Mouse (Mus musculus) hindbrain, postnatal 0 days (tissue): ENCODE measurements at regions not wholly inside any gene's neighbourhood (a gene's known extent, or its start where the extent isn't known, plus 50 kb on each side); places are given as distances from the start of the nearest gene placed in this dataset.

Experiments used
- ATAC-seq: fragments of 200-750 bp; cut with Nextera tagmentation; 2 replicates; pipeline ENCODE4 v1.8.0; 2017; ENCODE audit warnings: mild to moderate bottlenecking, moderate TSS enrichment, moderate library complexity
- DNase-seq: peaks from one replicate; pipeline ENCODE4 v3.0.0-alpha.2; 2015; ENCODE audit warnings: low spot score
- H3K27ac ChIP-seq: fragments of 300-500 bp; sonication (generic); 2 replicates; pipeline ENCODE4 v1.5.1; 2014; ENCODE audit warnings: mild to moderate bottlenecking
- H3K27me3 ChIP-seq: fragments of 300-500 bp; sonication (generic); 2 replicates; pipeline ENCODE4 v1.6.1; 2014; ENCODE audit warnings: low read length, mixed read lengths; ENCODE audit not compliant: insufficient read depth
- H3K36me3 ChIP-seq: fragments of 300-500 bp; sonication (generic); 2 replicates; pipeline ENCODE4 v1.6.1; 2014; ENCODE audit warnings: low read length, mixed read lengths; ENCODE audit not compliant: insufficient read depth
- H3K4me1 ChIP-seq: fragments of 300-500 bp; sonication (generic); 2 replicates; pipeline ENCODE4 v1.6.1; 2014; ENCODE audit warnings: antibody characterized with exemption, low read length, mixed read lengths; ENCODE audit not compliant: insufficient read depth
- H3K4me2 ChIP-seq: fragments of 300-500 bp; sonication (generic); 2 replicates; pipeline ENCODE4 v1.6.1; 2014; ENCODE audit warnings: low read depth, mild to moderate bottlenecking, low read length, moderate library complexity, mixed read lengths
- H3K4me3 ChIP-seq: fragments of 300-500 bp; sonication (generic); 2 replicates; pipeline ENCODE4 v1.5.1; 2014; ENCODE audit warnings: low read length
- H3K9ac ChIP-seq: fragments of 300-500 bp; sonication (generic); replicated peaks from 2 replicates; pipeline ENCODE4 v1.6.1; 2014; ENCODE audit warnings: mild to moderate bottlenecking, low read length, moderate library complexity, mixed read lengths
- H3K9me3 ChIP-seq: fragments of 300-500 bp; sonication (generic); 2 replicates; pipeline ENCODE4 v1.6.1; 2016; ENCODE audit warnings: low read length, mixed read lengths
- CTCF ChIP-seq: IDR thresholded peaks from 2 replicates; pipeline ENCODE4 v1.5.1; 2016; ENCODE audit warnings: antibody characterized with exemption, control low read depth, low read depth
- WGBS: fragments of 180-500 bp; shearing (Covaris S2); extraction: QIAGEN DNeasy Blood & Tissue Kit; methylation state at CpG from one replicate; pipeline ENCODE4 v1.1.7; 2014; 5-methylcytosine and 5-hydroxymethylcytosine counted together

GRCm38 (mm10) chr3:149464603-149465002 is 474.2 kb upstream of the Adgrl2 start:
- TF ChIP-seq CTCF = no peak
- H3K4me1 ChIP-seq = no peaks in the 10 kb centered on the region
- H3K27me3 ChIP-seq = no peaks in the 10 kb centered on the region
- no peak overlapping the region for H3K9ac ChIP-seq
- ATAC-seq (no peak), DNase-seq (no peak)
- 92% methylated on average over 5 of the region's 5 CpGs for WGBS
- no peaks in the 10 kb centered on the region for H3K9me3 ChIP-seq
- no peak overlapping the region for H3K4me2 ChIP-seq
- no peak overlapping the region for H3K4me3 ChIP-seq
- H3K27ac ChIP-seq = no peak overlapping the region
- no peaks in the 10 kb centered on the region for H3K36me3 ChIP-seq

GRCm38 (mm10) chr3:149462121-149462541 is 471.8 kb upstream of the Adgrl2 start:
- no peak for DNase-seq
- no peak for TF ChIP-seq CTCF
- Histone ChIP-seq H3K27ac (no peak overlapping the region), H3K9ac (no peak overlapping the region), H3K4me3 (no peak overlapping the region), H3K27me3 (no peaks in the 10 kb centered on the region), H3K9me3 (no peaks in the 10 kb centered on the region), H3K4me1 (no peaks in the 10 kb centered on the region), H3K36me3 (no peaks in the 10 kb centered on the region), H3K4me2 (no peak overlapping the region)
- WGBS = 45% methylated on average over 2 of the region's 2 CpGs
- ATAC-seq = no peak

GRCm38 (mm10) chr3:149461613-149462012 is 471.3 kb upstream of the Adgrl2 start:
- H3K27me3 ChIP-seq = no peaks in the 10 kb centered on the region
- DNase-seq = no peak
- no peak overlapping the region for H3K4me2 ChIP-seq
- no peaks in the 10 kb centered on the region for H3K9me3 ChIP-seq
- ATAC-seq = no peak
- no peaks in the 10 kb centered on the region for H3K36me3 ChIP-seq
- 84% methylated on average over 2 of the region's 2 CpGs for WGBS
- no peak overlapping the region for H3K4me3 ChIP-seq
- no peak overlapping the region for H3K9ac ChIP-seq
- no peak overlapping the region for H3K27ac ChIP-seq
- H3K4me1 ChIP-seq = no peaks in the 10 kb centered on the region
- TF ChIP-seq CTCF = no peak

DNA sequence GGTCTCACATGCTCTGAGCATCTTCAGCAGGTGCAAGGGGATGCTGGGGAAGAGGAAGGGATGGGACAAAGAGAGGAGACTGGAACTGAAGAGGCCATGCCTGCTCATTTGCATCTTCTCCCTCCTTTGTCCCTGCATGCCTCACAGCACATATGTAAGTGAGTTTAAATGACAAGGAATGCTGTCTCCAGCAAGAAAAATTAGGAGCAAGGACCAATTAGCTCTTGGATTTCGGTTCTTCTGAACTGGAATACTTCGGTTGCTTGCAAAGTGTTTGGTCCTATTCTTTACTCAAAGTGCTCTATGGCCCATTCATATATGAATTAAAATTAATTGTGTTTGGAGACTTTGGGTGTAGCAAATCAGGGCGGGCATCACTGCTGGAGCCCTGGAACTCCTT is 459.0 kb upstream of the Adgrl2 start:
- Histone ChIP-seq H3K27ac (no peak overlapping the region), H3K9me3 (no peaks in the 10 kb centered on the region), H3K4me2 (no peak overlapping the region), H3K4me3 (no peak overlapping the region), H3K36me3 (no peaks in the 10 kb centered on the region), H3K4me1 (no peaks in the 10 kb centered on the region), H3K27me3 (no peaks in the 10 kb centered on the region; the same call in 1 of the 2 replicates), H3K9ac (no peak overlapping the region)
- no peak for TF ChIP-seq CTCF
- 78% methylated on average over 3 of the region's 3 CpGs for WGBS
- no peak for DNase-seq
- ATAC-seq = no peak

DNA sequence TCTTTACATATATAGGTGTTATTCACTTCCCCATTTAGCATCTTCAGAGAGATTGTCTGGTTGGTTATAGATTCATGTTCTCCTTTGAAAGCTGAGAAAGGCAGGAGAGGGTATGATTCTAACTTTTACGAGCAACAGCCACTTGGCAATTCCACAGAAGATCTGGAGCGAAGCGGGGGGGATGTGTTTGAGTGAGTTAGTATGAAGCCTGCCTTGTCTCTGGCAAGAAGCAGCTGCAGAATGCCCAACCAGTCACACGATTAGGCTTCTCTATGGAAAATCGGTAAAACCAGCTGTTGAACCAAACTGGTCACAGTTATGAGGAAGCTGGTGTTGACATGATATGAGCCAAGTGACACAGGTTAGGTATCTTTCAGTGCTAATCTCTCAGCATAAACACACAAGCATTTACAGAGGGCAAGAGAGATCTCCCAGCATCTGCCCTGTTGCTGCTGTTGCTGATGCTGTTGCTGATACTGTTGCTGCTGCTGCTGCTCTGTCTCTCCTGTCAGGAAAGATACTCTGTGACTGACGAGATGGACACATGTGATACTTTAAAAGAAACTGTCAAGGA is 455.7 kb upstream of the Adgrl2 start:
- H3K27me3 ChIP-seq = no peaks in the 10 kb centered on the region; the same call in 1 of the 2 replicates
- H3K4me3 ChIP-seq = no peak overlapping the region
- H3K4me2 ChIP-seq = no peak overlapping the region; the same call in 1 of the 2 replicates
- no peak overlapping the region for H3K27ac ChIP-seq
- 72% methylated on average over 6 of the region's 6 CpGs for WGBS
- no peak for ATAC-seq
- no peak for DNase-seq
- H3K9me3 ChIP-seq = no peaks in the 10 kb centered on the region
- H3K9ac ChIP-seq = no peak overlapping the region
- no peaks in the 10 kb centered on the region for H3K4me1 ChIP-seq
- TF ChIP-seq CTCF = no peak
- no peaks in the 10 kb centered on the region for H3K36me3 ChIP-seq

GRCm38 (mm10) chr3:149444854-149445577 is 454.7 kb upstream of the Adgrl2 start:
- H3K9me3 ChIP-seq = no peaks in the 10 kb centered on the region
- 2% methylated on average over 15 of the region's 15 CpGs for WGBS
- DNase-seq (peak; percentile 82), ATAC-seq (peak; percentile 83)
- peak; percentile 75 for TF ChIP-seq CTCF
- H3K27me3 ChIP-seq = no peaks in the 10 kb centered on the region; the same call in 1 of the 2 replicates
- H3K36me3 ChIP-seq = no peaks in the 10 kb centered on the region
- H3K4me3 ChIP-seq = peak overlapping the region; percentile 43
- H3K4me1 ChIP-seq = no peaks in the 10 kb centered on the region
- H3K9ac ChIP-seq = peak overlapping the region; percentile 45; the same call in 1 of the 2 replicates
- H3K4me2 ChIP-seq = peak overlapping the region; percentile 56
- peak overlapping the region; percentile 22; the same call in 1 of the 2 replicates for H3K27ac ChIP-seq

- 58% methylated on average over 8 of the region's 8 CpGs for WGBS
- no peak for TF ChIP-seq CTCF
- Histone ChIP-seq H3K9me3 (no peaks in the 10 kb centered on the region), H3K27ac (no peak overlapping the region), H3K4me2 (peak overlapping the region; percentile 56), H3K27me3 (no peaks in the 10 kb centered on the region; the same call in 1 of the 2 replicates), H3K9ac (peak overlapping the region; percentile 45), H3K36me3 (no peaks in the 10 kb centered on the region), H3K4me3 (peak overlapping the region; percentile 43), H3K4me1 (no peaks in the 10 kb centered on the region)
- peak; percentile 13 for DNase-seq
- no peak for ATAC-seq
These were observed 454.0 kb upstream of the Adgrl2 start for GRCm38 (mm10) chr3:149444377-149444776.
